In genomic region chr16:18627163-18627562, GRCm38 (mm10) we compare ENCODE assay signal across 8 mouse cellular contexts. TPM values are rescaled to one million over a fixed set of nuclear protein-coding genes. Genes with fewer than 3 reads are reported as not detected.
A peak's percentile ranks its signal among the peaks of the same experiment; 100 is the strongest.
DNase-seq lines count a peak whose midpoint lies in the region; ATAC-seq lines count a peak whose summit lies in the region.

No protein-coding gene starts in this region.

- no peak overlapping the region for H3K4me2 ChIP-seq in kidney, embryonic 16.5 days (replicated peaks; ENCODE audit: low read depth, low read length)
- H3K4me2 ChIP-seq in midbrain, embryonic 15.5 days: peak overlapping the region; percentile 94

- H3K27ac ChIP-seq in kidney, embryonic 16.5 days (ENCODE audit: low read length): no peak overlapping the region
- no peak overlapping the region for H3K27ac ChIP-seq in hindbrain, embryonic 10.5 days
- no peak overlapping the region for H3K27ac ChIP-seq in midbrain, embryonic 15.5 days
- H3K27ac ChIP-seq in heart, embryonic 10.5 days: no peak overlapping the region

- H3K9ac ChIP-seq in kidney, embryonic 16.5 days (replicated peaks; ENCODE audit: low read length): no peak overlapping the region
- H3K9ac ChIP-seq in midbrain, embryonic 15.5 days: no peak overlapping the region

- peaks cover 59% of the 10 kb centered on the region for H3K27me3 ChIP-seq in kidney, embryonic 16.5 days (ENCODE audit: insufficient read depth, low read length)
- peaks cover 94% of the 10 kb centered on the region for H3K27me3 ChIP-seq in hindbrain, embryonic 10.5 days (ENCODE audit: insufficient read depth, poor library complexity, severe bottlenecking)
- H3K27me3 ChIP-seq in midbrain, embryonic 15.5 days (replicated peaks): peaks cover 40% of the 10 kb centered on the region
- peaks cover 94% of the 10 kb centered on the region for H3K27me3 ChIP-seq in heart, embryonic 10.5 days (ENCODE audit: insufficient read depth, poor library complexity, severe bottlenecking)

- WGBS in kidney, embryonic 16.5 days: 58% methylated on average over 3 of the region's 3 CpGs
- WGBS in hindbrain, embryonic 10.5 days: 45% methylated on average over 3 of the region's 3 CpGs
- 40% methylated on average over 3 of the region's 3 CpGs for WGBS in midbrain, embryonic 15.5 days
- WGBS in heart, embryonic 10.5 days: 32% methylated on average over 3 of the region's 3 CpGs

- no peaks in the 10 kb centered on the region for H3K9me3 ChIP-seq in kidney, embryonic 16.5 days (ENCODE audit: low read length)
- no peaks in the 10 kb centered on the region for H3K9me3 ChIP-seq in hindbrain, embryonic 10.5 days
- no peaks in the 10 kb centered on the region for H3K9me3 ChIP-seq in midbrain, embryonic 15.5 days
- no peaks in the 10 kb centered on the region for H3K9me3 ChIP-seq in heart, embryonic 10.5 days

- H3K4me1 ChIP-seq in kidney, embryonic 16.5 days (ENCODE audit: insufficient read depth, low read length): peaks cover 20% of the 10 kb centered on the region
- H3K4me1 ChIP-seq in hindbrain, embryonic 10.5 days (replicated peaks): peaks cover 59% of the 10 kb centered on the region
- H3K4me1 ChIP-seq in midbrain, embryonic 15.5 days: peaks cover 45% of the 10 kb centered on the region
- H3K4me1 ChIP-seq in heart, embryonic 10.5 days: peaks cover 35% of the 10 kb centered on the region

- H3K36me3 ChIP-seq in kidney, embryonic 16.5 days (ENCODE audit: insufficient read depth, low read length): no peaks in the 10 kb centered on the region; the same call in 1 of the 2 replicates
- H3K36me3 ChIP-seq in hindbrain, embryonic 10.5 days: peaks cover 31% of the 10 kb centered on the region
- peaks cover 34% of the 10 kb centered on the region for H3K36me3 ChIP-seq in midbrain, embryonic 15.5 days (replicated peaks)
- H3K36me3 ChIP-seq in heart, embryonic 10.5 days: peaks cover 11% of the 10 kb centered on the region

- ATAC-seq in kidney, embryonic 16.5 days (ENCODE audit: low FRiP score, low TSS enrichment): no peak
- ATAC-seq in midbrain, embryonic 15.5 days (replicated peaks): no peak
- no peak for ATAC-seq in frontal cortex, adult (ENCODE audit: low TSS enrichment)

- peak overlapping the region; percentile 54; the same call in 1 of the 2 replicates for H3K4me3 ChIP-seq in kidney, embryonic 16.5 days (ENCODE audit: low read length)
- H3K4me3 ChIP-seq in hindbrain, embryonic 10.5 days: peak overlapping the region; percentile 74
- H3K4me3 ChIP-seq in midbrain, embryonic 15.5 days: peak overlapping the region; percentile 84; the same call in 1 of the 2 replicates
- H3K4me3 ChIP-seq in heart, embryonic 10.5 days: no peak overlapping the region

- no peak for DNase-seq in kidney, adult 8-10 months
- DNase-seq in cerebellum, adult 9-11 months: peak; percentile 79
- no peak for DNase-seq in hindbrain, embryonic 10.5 days (ENCODE audit: low spot score)
- DNase-seq in left cerebral cortex, adult 9 months (ENCODE audit: low spot score in 2 of 2): no peak
- no peak for DNase-seq in heart, embryonic 10.5 days (ENCODE audit: low spot score)

RNA-seq across cellular contexts. Expression of gene Gm49601, which starts 0.9 kb away (rescaled TPM):
- polyA plus RNA-seq in kidney, embryonic 16.5 days (2015; fragmentation: Nextera tagmentation; extraction: Ambion mirVana): 2.1 and 2.6 TPM in 2 replicates
- polyA plus RNA-seq in hindbrain, embryonic 10.5 days (2016; fragmentation: Nextera tagmentation; extraction: Ambion mirVana): 3.4 and 8.5 TPM in 2 replicates
- 22.8 and 23.3 TPM in 2 replicates for polyA plus RNA-seq in midbrain, embryonic 15.5 days (2015; fragmentation: Nextera tagmentation; extraction: Ambion mirVana)
- 0.26 and 1.1 TPM in 2 replicates for polyA plus RNA-seq in heart, embryonic 10.5 days (2016; fragmentation: Nextera tagmentation; extraction: Ambion mirVana)

RNA-seq across cellular contexts. Expression of gene Sept5, which starts 2.6 kb away (rescaled TPM):
- polyA plus RNA-seq in kidney, embryonic 16.5 days (2015; fragmentation: Nextera tagmentation; extraction: Ambion mirVana): 17.9 and 21.4 TPM in 2 replicates
- polyA plus RNA-seq in hindbrain, embryonic 10.5 days (2016; fragmentation: Nextera tagmentation; extraction: Ambion mirVana): 42.3 and 71.9 TPM in 2 replicates
- 223 and 229 TPM in 2 replicates for polyA plus RNA-seq in midbrain, embryonic 15.5 days (2015; fragmentation: Nextera tagmentation; extraction: Ambion mirVana)
- 4.3 and 11.7 TPM in 2 replicates for polyA plus RNA-seq in heart, embryonic 10.5 days (2016; fragmentation: Nextera tagmentation; extraction: Ambion mirVana)

RNA-seq across cellular contexts. Expression of gene Gp1bb, which starts 5.0 kb away (rescaled TPM):
- 0.96 and 1.3 TPM in 2 replicates for polyA plus RNA-seq in kidney, embryonic 16.5 days (2015; fragmentation: Nextera tagmentation; extraction: Ambion mirVana)
- 4.2 and 9.2 TPM in 2 replicates for polyA plus RNA-seq in hindbrain, embryonic 10.5 days (2016; fragmentation: Nextera tagmentation; extraction: Ambion mirVana)
- 13.1 and 13.7 TPM in 2 replicates for polyA plus RNA-seq in midbrain, embryonic 15.5 days (2015; fragmentation: Nextera tagmentation; extraction: Ambion mirVana)
- 6.0 and 7.4 TPM in 2 replicates for polyA plus RNA-seq in heart, embryonic 10.5 days (2016; fragmentation: Nextera tagmentation; extraction: Ambion mirVana)

RNA-seq across cellular contexts. Expression of gene Tbx1, which starts 36.7 kb away (rescaled TPM):
- polyA plus RNA-seq in kidney, embryonic 16.5 days (2015; fragmentation: Nextera tagmentation; extraction: Ambion mirVana): 0.26 and 0.32 TPM in 2 replicates
- 11.3 and 15.3 TPM in 2 replicates for polyA plus RNA-seq in hindbrain, embryonic 10.5 days (2016; fragmentation: Nextera tagmentation; extraction: Ambion mirVana)
- 0.80 and 0.98 TPM in 2 replicates for polyA plus RNA-seq in midbrain, embryonic 15.5 days (2015; fragmentation: Nextera tagmentation; extraction: Ambion mirVana)
- 1.00 and 6.9 TPM in 2 replicates for polyA plus RNA-seq in heart, embryonic 10.5 days (2016; fragmentation: Nextera tagmentation; extraction: Ambion mirVana)
